Mouse (Mus musculus): ENCODE results near the gene Slc7a6os.

DNA sequence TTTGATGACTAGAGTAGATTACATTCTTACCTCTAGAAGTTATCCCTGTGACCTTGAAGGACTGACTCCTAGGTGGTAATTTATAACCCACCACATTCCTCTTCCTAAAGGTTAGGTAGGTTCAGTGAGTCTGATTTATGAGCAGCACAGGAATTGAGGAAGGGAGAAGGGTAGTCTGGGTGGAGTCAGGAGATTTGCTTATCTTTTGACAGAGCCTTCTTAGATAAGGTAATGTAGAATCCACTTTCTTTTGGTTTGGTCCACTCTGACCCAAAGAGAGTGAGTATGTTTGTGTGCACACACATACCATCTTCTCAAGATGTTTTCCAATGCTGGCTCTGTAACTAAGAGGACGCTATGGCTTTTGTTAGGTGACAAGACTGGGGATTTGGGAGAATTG lies 33.1 kb downstream of the Slc7a6os start:
- no peak for TF ChIP-seq TAL1 (IDR thresholded peaks at IDR 0.05; ENCODE audit: low read length)
- no peak for TF ChIP-seq GATA1 (IDR thresholded peaks at IDR 0.05; ENCODE audit: low read length)

Data from erythroblast, embryonic 14.5 days (primary cell).